Comparison of ENCODE assay signal across 26 mouse cellular contexts in the genomic region with DNA sequence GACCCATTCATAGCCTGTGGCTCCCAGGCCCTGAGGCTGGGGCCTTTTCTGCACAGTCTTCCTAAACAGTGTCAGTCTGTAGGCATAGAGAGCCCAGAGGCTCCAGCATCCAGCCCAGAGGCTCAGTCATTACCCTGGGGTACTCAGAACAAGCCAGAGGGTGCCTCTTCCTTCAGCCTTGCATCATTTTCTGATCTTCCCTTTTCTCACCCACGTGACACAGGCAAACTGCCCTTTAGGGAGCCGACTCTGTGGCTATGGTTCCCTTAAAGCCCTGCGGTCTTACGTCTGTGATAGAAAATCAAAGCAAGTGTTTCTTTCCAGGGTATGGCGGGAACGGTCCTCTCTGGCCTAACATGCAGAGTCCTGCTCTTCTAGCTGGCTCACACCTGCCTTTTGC. TPM values are rescaled to one million over a fixed set of nuclear protein-coding genes. Genes with fewer than 3 reads are reported as not detected.
DNase-seq lines count a peak whose midpoint lies in the region; ATAC-seq and TF ChIP-seq lines count a peak whose summit lies in the region.
"Had no signal": no experiment of that assay in that cellular context is flagged by ENCODE, and none has a peak within 500 bp of the region (broad histone marks: within the 10 kb centered on the region; RNA-seq: fewer than 3 reads in every experiment).

No protein-coding gene starts in this region.

- H3K79me2 ChIP-seq in liver, adult 2 months (ENCODE audit: control insufficient read depth, insufficient read depth, low read length) = no peaks in the 10 kb centered on the region

- no peak overlapping the region for H3K4me3 ChIP-seq in liver, adult 2 months (ENCODE audit: insufficient read depth, low read depth, low read length)
- H3K4me3 ChIP-seq in liver, embryonic 12.5 days = no peak overlapping the region
- H3K4me3 ChIP-seq: erythroblast, embryonic 14.5 days; gastrocnemius, adult 2 months; hindbrain, embryonic 13.5 days; left cerebral cortex, adult 2 months; limb, embryonic 13.5 days; liver, embryonic 13.5 days had no signal

- peaks cover 3% of the 10 kb centered on the region; the same call in 1 of the 2 replicates for H3K27me3 ChIP-seq in liver, adult 2 months (ENCODE audit: control insufficient read depth, insufficient read depth, low read length)
- H3K27me3 ChIP-seq in liver, embryonic 12.5 days (replicated peaks) = peaks cover 87% of the 10 kb centered on the region

- peaks cover 16% of the 10 kb centered on the region for H3K4me1 ChIP-seq in liver, adult 2 months (ENCODE audit: control insufficient read depth, insufficient read depth, low read length)
- peaks cover 21% of the 10 kb centered on the region for H3K4me1 ChIP-seq in liver, embryonic 12.5 days

- WGBS in liver, adult 2 months = 60% methylated on average over 6 of the region's 6 CpGs
- 56% methylated on average over 6 of the region's 6 CpGs for WGBS in liver, embryonic 12.5 days (ENCODE audit: insufficient replicate concordance)

- ATAC-seq in liver, embryonic 12.5 days = no peak
- ATAC-seq in common myeloid progenitor, adult 5-6 weeks (replicated peaks; ENCODE audit: low read depth, poor library complexity, severe bottlenecking) = peak; percentile 25; the same call in 1 of the 2 replicates
- peak; percentile 88 for ATAC-seq in monocyte, adult 5-6 weeks (replicated peaks; ENCODE audit: insufficient number of reproducible peaks, low FRiP score, low TSS enrichment, poor library complexity, severe bottlenecking)
- ATAC-seq: activated CD4-positive, CD25-positive, alpha-beta regulatory T cell, adult 4 months; forebrain, embryonic 16.5 days had no signal

- intact Hi-C loops in left cerebral cortex, postnatal 25 days (cut with DNase I) = no loop called here

- 0 out of 2 replicates have a peak overlapping the region, but pooled peaks have one; percentile 1 for H3K27ac ChIP-seq in liver, adult 2 months (replicated peaks; ENCODE audit: insufficient read depth, low read depth, low read length)
- no peak overlapping the region for H3K27ac ChIP-seq in liver, embryonic 12.5 days
- H3K27ac ChIP-seq: gastrocnemius, adult 2 months; hindbrain, embryonic 13.5 days; left cerebral cortex, adult 2 months; limb, embryonic 13.5 days; liver, embryonic 13.5 days had no signal

- no peaks in the 10 kb centered on the region for H3K36me3 ChIP-seq in liver, adult 2 months (ENCODE audit: control insufficient read depth, insufficient read depth, low read length)
- H3K36me3 ChIP-seq in liver, embryonic 12.5 days = no peaks in the 10 kb centered on the region
- H3K36me3 ChIP-seq: hindbrain, embryonic 13.5 days; limb, embryonic 13.5 days; liver, embryonic 13.5 days had no signal

- TF ChIP-seq CTCF in liver, adult 2 months (IDR thresholded peaks at IDR 0.05; ENCODE audit: low read depth, low read length) = no peak

- no peak overlapping the region for H3K9ac ChIP-seq in liver, adult 2 months (ENCODE audit: low read depth, low read length)
- H3K9ac ChIP-seq in liver, embryonic 12.5 days = no peak overlapping the region
- H3K9ac ChIP-seq: hindbrain, embryonic 13.5 days; limb, embryonic 13.5 days; liver, embryonic 13.5 days had no signal

- no peak for TF ChIP-seq POLR2A in liver, adult 2 months (IDR thresholded peaks at IDR 0.05; ENCODE audit: extremely low read depth, insufficient read depth, low read length)

- H3K4me2 ChIP-seq in liver, embryonic 12.5 days = no peak overlapping the region
- H3K4me2 ChIP-seq: hindbrain, embryonic 13.5 days; limb, embryonic 13.5 days; liver, embryonic 13.5 days had no signal

- H3K9me3 ChIP-seq in liver, embryonic 12.5 days (replicated peaks) = no peaks in the 10 kb centered on the region
- H3K9me3 ChIP-seq: hindbrain, embryonic 13.5 days; limb, embryonic 13.5 days; liver, embryonic 13.5 days had no signal

- DNase-seq in liver, adult 2 months (ENCODE audit: extremely low read depth, low read depth, low spot score) = peak; percentile 31
- DNase-seq in lung, postnatal 10 days = peak; percentile 39
- no peak for DNase-seq in lung, postnatal 25 days (ENCODE audit: low spot score)
- DNase-seq in left cerebral cortex, postnatal 25 days (ENCODE audit: low spot score in 2 of 2) = no peak
- no peak for DNase-seq in thymus, postnatal 36 days
- DNase-seq: B cell, adult 2 months; cerebellum, adult 11 months; cerebellum, adult 9-10 months; cerebellum, postnatal 36 days; embryo, embryonic 11 days; kidney, adult 9 months; liver, embryonic 13.5 days; midbrain, embryonic 14.5 days; right cerebral cortex, adult 18-20 months; spleen, adult 18-20 months; thymus, adult 2 months had no signal

RNA-seq across cellular contexts. Expression of a gene that starts 57.6 kb away (rescaled TPM):
- 1.3 and 1.4 TPM in 2 replicates for total RNA-seq in liver, adult 2 months (2014; rRNA removed)
- 2.4 and 3.0 TPM in 2 replicates for polyA plus RNA-seq in liver, adult 2 months (2012; rRNA removed)
- polyA plus RNA-seq in liver, embryonic 12.5 days (2016; fragmentation: Nextera tagmentation; extraction: Ambion mirVana) = 1.1 and 1.4 TPM in 2 replicates
- total RNA-seq in common myeloid progenitor, adult 5-6 weeks (2017) = 0.05 TPM in 1 of 2 replicates, not detected in the other
- 0.19 to 0.95 TPM (median 0.21 TPM) in 3 replicates for total RNA-seq in monocyte, adult 5-6 weeks (2017)
- 1 to 10 TPM; 1.8 to 2.2 TPM for total RNA-seq in left cerebral cortex, postnatal 25 days (2021)

Comparison
In these comparisons a context has a peak if more than half of its experiments do, and no peak if none do; other contexts are left out.
1. DNase-seq: peak in liver, adult 2 months (single experiment) and lung, postnatal 10 days (single experiment); none in lung, postnatal 25 days (single experiment), left cerebral cortex, postnatal 25 days (0 of 2) and thymus, postnatal 36 days (0 of 2).